Mouse (Mus musculus) cortical plate, adult 2 months (tissue): ENCODE measurements around the gene Tmprss9. TPM values are rescaled to one million over a fixed set of nuclear protein-coding genes. Genes with fewer than 3 reads are reported as not detected.

Experiments
- H3K27ac ChIP-seq: fragments of 200-500 bp; 2 replicates; pipeline ENCODE4 v1.5.1; 2012; ENCODE audit warnings: low read length, control low read depth, inconsistent platforms; ENCODE audit not compliant: insufficient read depth
- H3K4me1 ChIP-seq: fragments of 200-500 bp; 2 replicates; pipeline ENCODE4 v1.6.1; 2011; ENCODE audit warnings: low read length; ENCODE audit not compliant: control insufficient read depth, insufficient read depth
- H3K4me3 ChIP-seq: fragments of 200-500 bp; 2 replicates; pipeline ENCODE4 v1.5.1; 2011; ENCODE audit warnings: mild to moderate bottlenecking, low read length, control low read depth; ENCODE audit not compliant: insufficient read depth
- CTCF ChIP-seq: fragments of 200-500 bp; IDR thresholded peaks from 2 replicates; pipeline ENCODE4 v1.5.1; 2011; ENCODE audit warnings: mild to moderate bottlenecking, control low read depth, low read length; ENCODE audit not compliant: insufficient read depth; ENCODE audit errors: extremely low read depth
- POLR2A ChIP-seq: fragments of 200-500 bp; IDR thresholded peaks from 2 replicates; pipeline ENCODE4 v1.6.1; 2011; ENCODE audit warnings: mild to moderate bottlenecking, low read length, control low read depth; ENCODE audit not compliant: insufficient read depth; ENCODE audit errors: extremely low read depth
- polyA plus RNA-seq: library from polyadenylated mRNA; depleted of rRNA; stranded (reverse); fragments of >200 nt; gene quantifications from 2 replicates; pipeline ENCODE4 v1.2.3, GENCODE M21; 2012

The Tmprss9 gene
- polyA plus RNA-seq, 1 experiment, result 0.40 TPM

DNA sequence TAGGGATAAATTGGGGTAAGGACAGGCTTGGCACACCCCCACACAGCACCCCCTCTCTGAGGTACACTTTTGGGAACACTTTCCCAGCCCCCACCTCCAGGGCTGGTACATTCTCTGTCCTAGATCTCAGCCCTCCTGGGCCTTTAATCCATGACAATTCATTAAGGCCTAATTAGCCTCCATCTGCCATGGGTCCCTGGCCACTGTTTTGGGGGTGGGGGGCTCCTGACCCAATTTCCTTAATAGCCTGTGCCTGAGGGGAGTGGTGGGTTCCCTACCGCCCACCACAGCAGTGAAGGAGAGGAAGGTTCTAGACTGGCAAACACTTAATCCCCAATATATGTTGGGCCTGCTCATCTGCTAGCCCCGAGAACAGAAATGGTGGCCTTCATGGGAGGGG is 30.0 kb upstream of the Tmprss9 start:
- H3K27ac ChIP-seq, result no peak overlapping the region
- no peaks in the 10 kb centered on the region for H3K4me1 ChIP-seq
- no peak for TF ChIP-seq POLR2A
- no peak for TF ChIP-seq CTCF
- peak overlapping the region; percentile 61; the same call in 1 of the 2 replicates for H3K4me3 ChIP-seq

DNA sequence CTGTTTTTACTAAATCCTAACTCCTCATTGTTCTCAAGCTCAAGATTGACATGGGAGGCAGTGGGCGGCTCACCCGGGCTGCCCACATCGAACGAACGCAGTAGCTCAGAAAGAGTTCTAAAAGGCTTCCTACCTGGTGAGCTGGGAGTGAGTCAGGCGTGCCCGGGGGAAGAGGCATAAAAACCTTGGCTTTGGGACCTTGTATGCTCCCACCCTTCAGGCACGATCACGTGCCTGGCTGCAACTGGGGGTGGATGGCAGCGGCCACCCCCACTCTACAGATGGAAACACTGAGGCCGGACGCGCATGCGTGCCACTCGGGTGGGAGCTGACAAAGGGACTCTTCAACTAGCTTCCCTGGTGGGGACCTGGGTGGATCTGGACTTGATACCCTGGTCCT is 29.3 kb upstream of the Tmprss9 start:
- Histone ChIP-seq H3K4me3 (peak overlapping the region; percentile 61), H3K4me1 (no peaks in the 10 kb centered on the region), H3K27ac (no peak overlapping the region)
- TF ChIP-seq POLR2A (no peak), CTCF (no peak)

DNA sequence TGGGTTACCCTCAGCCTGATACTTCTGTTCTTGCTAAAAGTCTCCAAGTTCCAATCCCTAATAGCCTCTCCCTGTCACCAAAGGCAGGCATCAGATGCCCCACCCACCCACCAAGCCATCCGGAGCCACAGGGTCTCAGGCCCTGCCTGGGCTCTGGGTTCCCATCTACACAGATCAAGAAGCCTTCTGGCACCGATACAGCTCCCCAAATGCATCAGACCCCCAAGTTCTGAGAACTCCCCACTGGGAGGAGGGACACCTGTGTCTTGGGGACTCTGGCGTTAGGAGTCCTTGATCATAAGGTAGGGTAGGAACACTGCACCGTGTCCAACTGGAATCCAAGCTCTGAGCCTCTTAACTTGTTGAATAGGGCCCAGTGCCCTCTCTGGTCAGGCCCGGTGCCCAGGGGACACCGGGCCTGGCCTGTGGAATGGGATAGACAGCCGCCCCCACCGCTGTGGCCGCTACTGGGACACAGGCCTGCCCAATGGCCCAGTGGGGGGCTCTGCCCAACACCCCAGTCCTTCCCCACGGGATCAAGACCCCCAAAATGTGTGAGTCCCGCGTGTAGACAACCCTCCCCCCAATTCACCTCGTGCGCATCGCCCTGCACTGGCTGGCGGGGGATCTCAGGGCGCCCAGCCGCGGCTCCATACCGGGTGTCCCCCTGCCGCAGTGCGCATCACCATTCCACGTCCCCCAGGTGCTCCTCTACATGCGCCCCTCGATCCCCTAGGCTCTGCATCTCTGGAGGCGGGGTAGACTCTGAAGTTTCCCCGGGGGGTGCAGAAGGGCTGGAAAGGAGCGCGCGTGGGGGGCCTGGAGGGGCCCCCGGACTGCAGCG is 28.3 kb upstream of the Tmprss9 start:
- Histone ChIP-seq H3K4me1 (no peaks in the 10 kb centered on the region), H3K4me3 (peak overlapping the region; percentile 61), H3K27ac (peak overlapping the region; percentile 49; the same call in 1 of the 2 replicates)
- TF ChIP-seq POLR2A (no peak), CTCF (no peak)

DNA sequence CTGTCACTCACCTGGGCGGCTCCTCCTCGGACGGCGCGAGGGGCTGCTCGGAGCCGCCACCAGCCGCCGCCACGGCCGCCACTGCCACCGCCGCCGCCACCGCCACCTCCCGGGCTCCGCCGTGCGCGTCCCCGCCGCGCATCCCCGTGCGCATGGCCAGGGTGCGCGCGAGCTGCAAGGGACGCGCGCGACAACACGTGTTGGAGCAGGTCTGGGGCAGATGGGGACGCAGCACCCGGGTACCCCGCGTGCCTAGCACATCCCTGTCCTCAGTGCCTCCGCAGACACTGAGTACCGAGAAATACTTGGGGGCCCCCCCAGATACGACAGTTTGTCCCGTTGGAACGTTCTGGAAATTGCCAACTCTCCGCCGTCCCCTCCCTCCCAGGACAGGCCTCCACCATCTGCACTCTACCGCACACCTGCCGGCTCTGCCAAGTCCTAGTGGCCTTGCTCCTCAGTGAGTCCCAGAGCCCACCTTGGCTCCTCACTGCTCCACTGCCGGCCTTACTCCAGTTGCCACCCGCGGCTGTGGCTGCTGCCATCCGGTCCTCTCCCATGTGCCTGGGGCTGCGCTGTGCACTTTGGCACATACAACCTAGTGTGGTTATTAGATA is 27.6 kb upstream of the Tmprss9 start, which contains the start of gene Lingo3:
Gene Lingo3, minus strand, starts transcription at position 109 of the 617 bp plus-strand sequence.
- Histone ChIP-seq H3K4me3 (peak within 1 kb of the TSS; percentile 61), H3K27ac (peak within 1 kb of the TSS; percentile 49; the same call in 1 of the 2 replicates), H3K4me1 (no peaks in the 10 kb centered on the region)
- TF ChIP-seq POLR2A, result no peak
- no peak for TF ChIP-seq CTCF

DNA sequence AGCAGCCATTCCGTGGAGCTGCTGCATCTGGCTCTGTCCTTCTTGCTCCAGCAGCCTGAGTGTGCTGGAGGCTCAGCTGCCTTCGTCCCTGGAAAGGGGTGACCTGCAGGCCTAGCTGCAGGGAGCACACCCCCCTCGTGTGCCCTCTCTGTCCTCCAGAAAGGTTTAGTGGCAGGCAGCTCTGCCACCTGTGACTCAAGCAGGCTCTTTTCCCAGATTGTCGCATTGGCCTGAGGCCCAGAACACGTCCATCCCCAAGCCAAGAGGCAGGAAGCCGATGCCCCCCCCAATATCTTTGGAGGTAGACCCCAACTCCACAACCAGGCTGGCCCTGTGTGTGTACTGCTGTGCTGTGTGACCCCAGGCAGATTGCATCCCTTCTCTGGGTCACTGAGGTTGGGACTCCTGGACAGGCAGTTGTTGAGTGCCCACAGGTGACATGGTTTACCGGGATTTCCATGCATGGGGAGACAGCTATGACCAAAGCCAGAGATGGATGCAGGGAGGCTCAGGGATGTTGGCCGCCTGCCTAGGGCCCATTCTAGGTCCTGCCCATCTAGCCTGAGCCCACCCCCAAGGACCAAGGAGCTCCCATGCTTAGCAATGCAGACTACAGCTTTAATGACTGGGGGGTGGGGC is 26.5 kb upstream of the Tmprss9 start:
- Histone ChIP-seq H3K27ac (no peak overlapping the region), H3K4me1 (no peaks in the 10 kb centered on the region), H3K4me3 (no peak overlapping the region)
- no peak for TF ChIP-seq CTCF
- no peak for TF ChIP-seq POLR2A

DNA sequence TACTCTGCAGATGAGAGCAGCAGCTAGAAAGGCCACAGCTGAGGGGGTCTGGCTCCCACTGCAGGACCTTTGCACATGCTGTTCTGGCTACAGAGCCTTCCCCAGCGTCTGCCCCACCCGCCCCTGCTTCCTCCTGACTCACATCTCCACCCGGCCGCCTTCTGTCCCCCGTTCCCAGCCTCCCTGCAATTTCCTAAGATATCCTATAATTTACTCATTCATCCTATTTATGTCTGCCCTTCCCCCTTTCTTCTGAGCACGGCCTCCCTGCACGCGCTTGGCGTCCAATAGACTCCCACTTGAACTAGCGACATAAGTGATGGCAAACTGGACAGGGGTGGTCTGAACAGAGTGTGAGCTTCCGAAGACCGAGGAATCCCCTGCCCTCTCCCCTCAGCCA is 25.9 kb upstream of the Tmprss9 start:
- H3K27ac ChIP-seq, result no peak overlapping the region
- no peaks in the 10 kb centered on the region for H3K4me1 ChIP-seq
- TF ChIP-seq CTCF (no peak), POLR2A (no peak)
- no peak overlapping the region for H3K4me3 ChIP-seq

DNA sequence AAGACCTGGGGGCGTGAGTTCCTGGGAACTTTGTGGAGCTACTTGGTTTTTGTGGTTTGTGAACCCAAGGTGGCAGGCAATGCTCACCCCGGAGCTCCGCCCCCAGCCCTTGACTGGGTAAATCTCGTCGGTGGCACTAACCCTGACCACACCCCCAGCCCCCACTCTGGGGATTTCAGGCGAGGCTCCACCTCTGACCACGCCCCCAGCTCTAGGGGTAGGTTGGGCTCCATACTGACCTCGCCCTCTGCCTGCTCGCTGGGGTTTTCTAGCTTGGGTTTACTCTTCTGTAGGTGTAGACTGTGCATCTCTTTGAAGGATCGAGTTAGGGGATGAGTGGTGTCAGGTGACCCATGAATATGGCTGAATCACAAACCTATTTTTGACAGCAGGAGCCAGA is 23.1 kb upstream of the Tmprss9 start:
- TF ChIP-seq CTCF, result no peak
- TF ChIP-seq POLR2A, result no peak
- no peak overlapping the region for H3K4me3 ChIP-seq
- no peak overlapping the region for H3K27ac ChIP-seq
- H3K4me1 ChIP-seq, result no peaks in the 10 kb centered on the region

DNA sequence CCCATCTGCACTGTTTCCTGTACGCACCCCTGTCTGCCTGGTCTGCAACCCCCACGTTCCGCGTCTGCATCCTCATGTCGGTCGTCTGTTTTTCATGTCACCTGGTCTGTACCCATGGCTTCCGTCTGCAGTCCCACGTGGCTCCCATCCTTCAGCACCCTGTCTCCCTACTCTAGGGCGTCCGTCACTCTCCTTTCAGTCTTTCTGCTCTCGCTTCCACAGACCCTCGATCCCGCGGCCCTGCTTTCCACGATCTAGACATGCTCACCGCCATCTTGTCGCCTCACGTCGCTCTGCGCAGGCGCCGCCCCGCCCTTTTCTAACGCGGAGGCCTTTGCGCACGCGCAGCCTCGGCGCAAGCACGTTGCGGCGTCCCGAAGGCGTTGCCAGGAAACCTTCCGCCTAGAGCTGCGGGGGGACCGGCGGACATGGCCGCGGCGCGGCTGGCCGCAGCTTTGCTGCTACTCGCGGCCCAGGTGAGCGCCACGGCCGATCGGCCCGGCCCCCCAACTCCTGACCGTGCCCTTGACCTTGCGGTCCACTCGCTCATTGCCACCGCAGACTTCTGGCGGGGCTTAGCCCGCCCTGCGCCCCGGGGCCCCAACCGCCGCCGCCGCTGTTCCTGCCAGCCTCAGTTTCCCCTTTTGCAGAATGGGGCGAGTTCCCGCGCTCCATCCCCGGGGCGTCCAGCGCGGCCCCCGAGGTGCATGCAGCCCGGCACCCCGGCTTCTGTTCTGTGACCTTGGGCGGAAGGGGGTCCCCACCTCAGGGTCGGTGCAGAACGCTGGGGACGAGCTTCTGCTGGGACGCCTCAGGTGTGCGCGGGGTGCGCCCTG is 16.5 kb upstream of the Tmprss9 start, which contains the start of the genes Lsm7 and Sppl2b:
Gene Lsm7, minus strand, starts transcription at position 297 of the 836 bp plus-strand sequence.
Gene Sppl2b, plus strand, starts transcription at position 363 of the 836 bp plus-strand sequence.
- Histone ChIP-seq H3K27ac (peak within 1 kb of the TSS; percentile 73; the same call in 1 of the 2 replicates), H3K4me1 (peaks cover 4% of the 10 kb centered on the region; the same call in 1 of the 2 replicates), H3K4me3 (peak within 1 kb of the TSS; percentile 93)
- TF ChIP-seq POLR2A (peak; percentile 85), CTCF (no peak)

DNA sequence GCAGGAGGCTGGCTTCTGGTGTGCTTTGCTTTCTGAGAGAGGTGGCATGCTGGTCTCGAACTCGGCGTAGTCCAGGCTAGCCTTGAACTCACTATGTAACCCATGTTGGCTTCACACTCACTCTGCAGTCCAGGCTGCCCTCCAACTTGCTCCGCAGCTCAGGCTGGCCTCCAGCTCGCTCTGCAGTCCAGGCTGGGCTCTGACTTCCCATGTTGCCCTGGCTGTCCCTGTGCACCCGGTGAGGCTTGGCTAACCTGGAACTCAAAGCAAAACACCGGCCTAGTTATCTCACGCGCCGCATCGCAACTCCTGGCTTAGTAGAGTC is 15.9 kb upstream of the Tmprss9 start:
- Histone ChIP-seq H3K4me1 (peaks cover 4% of the 10 kb centered on the region; the same call in 1 of the 2 replicates), H3K4me3 (peak overlapping the region; percentile 93), H3K27ac (no peak overlapping the region)
- TF ChIP-seq POLR2A (no peak), CTCF (no peak)
